Mouse (Mus musculus): ENCODE measurements around the gene Parp3. TPM values are rescaled to one million over a fixed set of nuclear protein-coding genes. Genes with fewer than 3 reads are reported as not detected.

Parp3 gene
- total and polyA plus RNA-seq, 3 experiments = 2.2 to 5.0 TPM; not detected in 1

DNA sequence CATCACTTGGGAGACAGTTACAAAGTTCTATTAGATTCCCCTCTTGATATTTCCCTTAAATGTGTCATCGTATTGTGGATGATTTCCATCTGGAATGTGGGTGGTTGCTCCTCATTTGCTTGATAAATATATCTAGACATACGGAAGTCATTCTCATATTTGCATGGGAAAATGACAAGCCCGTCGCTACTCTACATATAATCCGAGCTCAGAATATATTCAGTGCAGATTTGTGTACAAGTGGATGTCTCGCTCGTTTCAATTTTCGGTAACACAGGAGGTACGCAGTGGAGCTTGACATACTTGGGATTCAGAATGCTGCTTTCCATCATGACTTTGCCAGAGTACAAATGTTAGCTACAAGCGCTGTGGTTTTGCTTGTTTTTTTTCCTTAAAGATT is 32.6 kb upstream of the Parp3 start:
- Histone ChIP-seq H3K9me3 (replicated peaks; ENCODE audit: insufficient read depth, low read length) (no peaks in the 10 kb centered on the region), H3K27me3 (ENCODE audit: control insufficient read depth in 1 of 2, insufficient read depth in 2 of 2, low read length in 2 of 2) (peaks cover 3% of the 10 kb centered on the region in 2 experiments; a peak in 2 of 4 replicates), H3K4me3 (ENCODE audit: control insufficient read depth in 1 of 2, insufficient read depth in 1 of 2, low read depth in 2 of 2, low read length in 2 of 2) (no peak overlapping the region), H3K9ac (ENCODE audit: control insufficient read depth, low read depth, low read length, poor library complexity, severe bottlenecking) (no peak overlapping the region), H3K36me3 (ENCODE audit: control insufficient read depth in 1 of 2, insufficient read depth in 2 of 2, low read length in 2 of 2) (peaks cover 0 to 5% of the 10 kb centered on the region in 2 experiments; a peak in 2 of 4 replicates), H3K79me2 (ENCODE audit: control insufficient read depth, insufficient read depth, low read length, poor library complexity) (no peaks in the 10 kb centered on the region), H3K4me1 (ENCODE audit: control insufficient read depth in 1 of 2, insufficient read depth in 2 of 2, low read length in 2 of 2) (peaks cover 0 to 9% of the 10 kb centered on the region in 2 experiments; a peak in 2 of 4 replicates), H3K27ac (ENCODE audit: control insufficient read depth, low read depth, low read length) (no peak overlapping the region)
- TF ChIP-seq POLR2AphosphoS5 (IDR thresholded peaks at IDR 0.05; ENCODE audit: borderline replicate concordance, low read depth, low read length) = no peak
- TF ChIP-seq ZNF384 (IDR thresholded peaks at IDR 0.05; ENCODE audit: low read depth, low read length) = no peak
- no peak for TF ChIP-seq POLR2A (IDR thresholded peaks at IDR 0.05; ENCODE audit: control insufficient read depth in 1 of 2, insufficient read depth in 1 of 2, low read depth in 1 of 2, low read length in 2 of 2, poor library complexity in 1 of 2)
- no peak for TF ChIP-seq TCF12 (IDR thresholded peaks at IDR 0.05; ENCODE audit: low read depth, low read length)
- no peak for TF ChIP-seq POLR2AphosphoS2 (IDR thresholded peaks at IDR 0.05; ENCODE audit: low read length)
- no peak for TF ChIP-seq EP300 (IDR thresholded peaks at IDR 0.05; ENCODE audit: low read depth in 1 of 2, low read length in 2 of 2)
- no peak for DNase-seq (ENCODE audit: low read depth, low spot score)

DNA sequence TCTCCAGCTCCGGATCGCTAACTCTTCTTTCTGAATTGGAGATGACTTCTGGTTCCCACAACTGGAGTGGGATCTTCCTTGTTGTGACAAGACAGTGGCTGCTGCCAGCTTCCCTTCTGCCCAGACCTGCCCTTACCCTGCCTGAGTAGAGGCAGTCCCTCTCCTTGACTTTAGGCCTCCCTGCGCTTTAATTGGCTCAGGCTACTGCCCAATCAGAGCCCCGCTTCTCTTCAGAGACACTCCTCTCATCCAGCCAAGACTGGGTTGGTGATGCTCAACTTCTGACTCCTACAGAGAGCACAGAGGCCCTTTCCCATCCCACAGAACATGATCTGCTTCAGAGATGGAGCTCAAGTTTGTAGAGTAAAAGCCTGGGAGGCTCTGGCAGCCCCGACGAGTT is 27.5 kb upstream of the Parp3 start:
- Histone ChIP-seq H3K36me3 (ENCODE audit: control insufficient read depth in 1 of 2, insufficient read depth in 2 of 2, low read length in 2 of 2) (no peaks in the 10 kb centered on the region), H3K4me3 (ENCODE audit: control insufficient read depth in 1 of 2, insufficient read depth in 1 of 2, low read depth in 2 of 2, low read length in 2 of 2) (no peak overlapping the region), H3K27ac (ENCODE audit: control insufficient read depth, low read depth, low read length) (no peak overlapping the region), H3K27me3 (ENCODE audit: control insufficient read depth in 1 of 2, insufficient read depth in 2 of 2, low read length in 2 of 2) (peaks cover 0 to 3% of the 10 kb centered on the region in 2 experiments; a peak in 2 of 4 replicates), H3K9ac (ENCODE audit: control insufficient read depth, low read depth, low read length, poor library complexity, severe bottlenecking) (no peak overlapping the region), H3K9me3 (replicated peaks; ENCODE audit: insufficient read depth, low read length) (no peaks in the 10 kb centered on the region), H3K79me2 (ENCODE audit: control insufficient read depth, insufficient read depth, low read length, poor library complexity) (no peaks in the 10 kb centered on the region), H3K4me1 (ENCODE audit: control insufficient read depth in 1 of 2, insufficient read depth in 2 of 2, low read length in 2 of 2) (no peaks in the 10 kb centered on the region)
- no peak for TF ChIP-seq USF1 (IDR thresholded peaks at IDR 0.05; ENCODE audit: low read depth, low read length)
- TF ChIP-seq MEF2A (IDR thresholded peaks at IDR 0.05; ENCODE audit: extremely low read depth, insufficient replicate concordance, low read depth, low read length, poor library complexity, severe bottlenecking) = no peak
- no peak for TF ChIP-seq NRF1 (IDR thresholded peaks at IDR 0.05; ENCODE audit: insufficient read depth, low read depth, low read length, poor library complexity, severe bottlenecking)
- no peak for TF ChIP-seq POLR2A (IDR thresholded peaks at IDR 0.05; ENCODE audit: control insufficient read depth in 1 of 2, insufficient read depth in 1 of 2, low read depth in 1 of 2, low read length in 2 of 2, poor library complexity in 1 of 2)
- no peak for TF ChIP-seq ZKSCAN1 (IDR thresholded peaks at IDR 0.05; ENCODE audit: low read depth, low read length)
- no peak for TF ChIP-seq ZNF384 (IDR thresholded peaks at IDR 0.05; ENCODE audit: low read depth, low read length)
- no peak for TF ChIP-seq NELFE (IDR thresholded peaks at IDR 0.05; ENCODE audit: low read depth, low read length)
- no peak for TF ChIP-seq CTCF (IDR thresholded peaks at IDR 0.05 in 2 of 3, conservative IDR thresholded peaks at IDR 0.05 in 1 of 3; ENCODE audit: control insufficient read depth in 1 of 3, insufficient read depth in 1 of 3, low read depth in 2 of 3, low read length in 3 of 3, poor library complexity in 1 of 3, severe bottlenecking in 1 of 3)
- no peak for TF ChIP-seq KAT2A (conservative IDR thresholded peaks at IDR 0.05; ENCODE audit: low read depth, low read length)
- TF ChIP-seq MYC (IDR thresholded peaks at IDR 0.05; ENCODE audit: low read depth, low read length) = no peak
- TF ChIP-seq CHD1 (IDR thresholded peaks at IDR 0.05; ENCODE audit: low read depth, low read length) = no peak
- TF ChIP-seq POLR2AphosphoS2 (IDR thresholded peaks at IDR 0.05; ENCODE audit: low read length) = no peak
- no peak for TF ChIP-seq TCF12 (IDR thresholded peaks at IDR 0.05; ENCODE audit: low read depth, low read length)
- TF ChIP-seq EP300 (IDR thresholded peaks at IDR 0.05; ENCODE audit: low read depth in 1 of 2, low read length in 2 of 2) = no peak
- peak; percentile 41 for DNase-seq (ENCODE audit: low read depth, low spot score)
